Mouse (Mus musculus) heart, postnatal 0 days (tissue): Measurements from ENCODE around the gene A3galt2. TPM values are rescaled to one million over a fixed set of nuclear protein-coding genes. Genes with fewer than 3 reads are reported as not detected.

Experiments used
- ATAC-seq: fragments of 200-750 bp; cut with Nextera tagmentation; 2 replicates; pipeline ENCODE4 v1.8.0; 2017; ENCODE audit warnings: low read depth, moderate number of reproducible peaks, moderate library complexity; ENCODE audit not compliant: insufficient read depth
- DNase-seq: peaks from one replicate; pipeline ENCODE4 v3.0.0-alpha.2; 2016; ENCODE audit warnings: low spot score
- H3K27ac ChIP-seq: fragments of 300-500 bp; sonication (generic); 2 replicates; pipeline ENCODE4 v1.5.1; 2014; ENCODE audit warnings: low read depth, mild to moderate bottlenecking
- H3K27me3 ChIP-seq: fragments of 300-500 bp; sonication (generic); 2 replicates; pipeline ENCODE4 v1.6.1; 2014; ENCODE audit warnings: low read length, mixed read lengths; ENCODE audit not compliant: control insufficient read depth, insufficient read depth
- H3K36me3 ChIP-seq: fragments of 300-500 bp; sonication (generic); replicated peaks from 2 replicates; pipeline ENCODE4 v1.6.1; 2014; ENCODE audit warnings: low read length, mixed read lengths; ENCODE audit not compliant: control insufficient read depth, insufficient read depth
- H3K4me1 ChIP-seq: fragments of 300-500 bp; sonication (generic); 2 replicates; pipeline ENCODE4 v1.6.1; 2014; ENCODE audit warnings: antibody characterized with exemption; ENCODE audit not compliant: control insufficient read depth, insufficient read depth
- H3K4me2 ChIP-seq: fragments of 300-500 bp; sonication (generic); 2 replicates; pipeline ENCODE4 v1.6.1; 2014; ENCODE audit warnings: low read depth, mild to moderate bottlenecking, low read length, moderate library complexity
- H3K4me3 ChIP-seq: fragments of 300-500 bp; sonication (generic); 2 replicates; pipeline ENCODE4 v1.5.1; 2014; ENCODE audit warnings: low read depth, low read length
- H3K9ac ChIP-seq: fragments of 300-500 bp; sonication (generic); replicated peaks from 2 replicates; pipeline ENCODE4 v1.6.1; 2014; ENCODE audit warnings: low read depth, low read length, mixed read lengths
- H3K9me3 ChIP-seq: fragments of 300-500 bp; sonication (generic); replicated peaks from 2 replicates; pipeline ENCODE4 v1.6.1; 2016; ENCODE audit warnings: low read length; ENCODE audit not compliant: control insufficient read depth
- CTCF ChIP-seq: IDR thresholded peaks from 2 replicates; pipeline ENCODE4 v1.5.1; 2016; ENCODE audit warnings: antibody characterized with exemption, control low read depth, low read depth
- EP300 ChIP-seq: IDR thresholded peaks from 2 replicates; pipeline ENCODE4 v1.6.1; 2016; ENCODE audit warnings: antibody characterized with exemption, low read depth
- WGBS: fragments of 180-500 bp; shearing (Covaris S2); extraction: QIAGEN DNeasy Blood & Tissue Kit; methylation state at CpG from one replicate; pipeline ENCODE4 v1.1.7; 2014; 5-methylcytosine and 5-hydroxymethylcytosine counted together
- polyA plus RNA-seq: library from polyadenylated mRNA; unstranded; fragments of >200 nt; fragmentation: Nextera tagmentation; extraction: Ambion mirVana; gene quantifications from 2 replicates; pipeline ENCODE4 v1.2.1, GENCODE M21; 2015
- total RNA-seq: library from RNA; depleted of rRNA; stranded (reverse); fragments of >200 nt; gene quantifications from 2 replicates; pipeline ENCODE4 v1.2.3, GENCODE M21; 2014; ENCODE audit warnings: low replicate concordance; rRNA removed

A3galt2 gene
- total RNA-seq (not detected in 2 replicates), polyA plus RNA-seq (0.03 TPM in 1 of 2 replicates, not detected in the other)

DNA sequence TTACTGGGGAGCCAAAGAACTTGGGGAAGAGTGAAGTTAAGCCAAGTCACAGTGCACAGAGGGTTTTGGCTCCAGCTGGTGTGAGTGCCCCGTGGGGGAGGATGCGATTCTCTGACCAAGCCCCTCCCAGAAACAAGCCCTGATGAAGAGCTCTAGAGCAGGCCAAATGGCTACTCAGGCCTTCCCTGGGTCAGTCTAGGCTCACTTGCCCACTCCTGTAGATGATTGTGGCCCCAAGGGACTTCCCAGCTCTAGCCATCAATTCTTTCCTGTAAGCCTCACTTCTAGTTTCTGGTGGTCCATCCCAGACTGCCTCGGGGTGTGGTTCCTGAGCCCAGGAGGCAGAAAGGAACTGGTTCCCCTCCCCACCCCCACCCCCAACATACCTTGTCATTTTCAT is at the start of gene A3galt2:
TSS of gene A3galt2 (plus strand) at position 301 of the 400 bp plus-strand sequence.
- no peak for ATAC-seq
- H3K4me2 ChIP-seq: no peak within 1 kb of the TSS
- no peaks in the 10 kb centered on the region for H3K9me3 ChIP-seq
- no peak within 1 kb of the TSS for H3K4me3 ChIP-seq
- 51% methylated on average over 3 of the region's 3 CpGs for WGBS
- H3K36me3 ChIP-seq: peaks cover 43% of the 10 kb centered on the region
- DNase-seq: no peak
- TF ChIP-seq CTCF (no peak), EP300 (no peak)
- no peak within 1 kb of the TSS for H3K9ac ChIP-seq
- H3K4me1 ChIP-seq: peaks cover 9% of the 10 kb centered on the region; the same call in 1 of the 2 replicates
- no peak within 1 kb of the TSS for H3K27ac ChIP-seq
- H3K27me3 ChIP-seq: no peaks in the 10 kb centered on the region

DNA sequence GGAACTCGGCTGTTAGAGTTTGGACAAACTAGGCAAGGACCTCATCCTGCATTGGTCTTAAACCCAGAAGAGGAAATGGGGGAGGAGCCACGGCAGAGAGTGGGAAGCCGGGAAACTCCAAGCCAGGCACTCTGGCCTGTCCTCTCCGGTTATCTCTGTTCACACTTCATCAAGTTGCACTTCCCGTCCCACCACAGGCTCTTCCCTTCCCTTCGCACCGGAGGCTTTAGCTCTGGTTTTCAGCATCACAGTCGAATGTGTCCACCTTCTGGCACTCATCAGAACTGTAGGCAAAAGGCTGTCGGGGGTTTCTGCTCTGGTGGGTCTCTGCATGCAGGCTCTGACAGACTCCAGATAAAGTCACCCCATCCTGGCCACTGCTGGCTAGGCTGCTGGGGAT is 48.5 kb upstream of the A3galt2 start:
- no peak overlapping the region for H3K9ac ChIP-seq
- H3K27me3 ChIP-seq: peaks cover 38% of the 10 kb centered on the region
- H3K4me2 ChIP-seq: no peak overlapping the region
- no peaks in the 10 kb centered on the region for H3K9me3 ChIP-seq
- H3K4me1 ChIP-seq: no peaks in the 10 kb centered on the region
- DNase-seq (peak; percentile 83), ATAC-seq (peak; percentile 73)
- no peak overlapping the region for H3K27ac ChIP-seq
- no peak overlapping the region for H3K4me3 ChIP-seq
- TF ChIP-seq EP300 (no peak), CTCF (peak; percentile 64)
- H3K36me3 ChIP-seq: no peaks in the 10 kb centered on the region
- WGBS: 3% methylated on average over 9 of the region's 9 CpGs

DNA sequence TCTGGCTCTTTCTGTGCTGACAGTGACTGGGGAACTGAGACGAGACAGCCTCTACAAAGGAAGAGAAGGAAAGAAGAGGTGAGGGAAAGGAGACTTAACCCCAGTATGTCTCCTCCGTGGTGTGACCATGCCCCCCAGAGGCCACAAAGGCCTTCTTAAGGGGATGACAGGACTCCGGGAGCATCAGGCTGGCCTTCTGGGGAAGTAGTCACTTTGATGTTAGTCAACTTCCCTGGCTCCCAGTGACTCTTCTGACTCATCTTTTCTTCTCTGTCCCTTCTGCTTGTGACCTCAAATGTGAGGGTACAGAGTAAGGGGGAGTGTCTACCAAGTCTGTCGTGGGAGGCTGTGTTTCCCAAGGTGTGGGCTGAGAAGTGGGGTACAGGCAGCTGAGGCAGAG is 47.8 kb upstream of the A3galt2 start:
- Histone ChIP-seq H3K9me3 (no peaks in the 10 kb centered on the region), H3K4me2 (no peak overlapping the region), H3K9ac (no peak overlapping the region), H3K36me3 (no peaks in the 10 kb centered on the region), H3K4me3 (no peak overlapping the region), H3K27me3 (peaks cover 38% of the 10 kb centered on the region), H3K27ac (no peak overlapping the region), H3K4me1 (0 out of 2 replicates have a peak, but pooled peaks cover 3% of the 10 kb centered on the region)
- TF ChIP-seq EP300 (no peak), CTCF (no peak; the same call in 1 of the 2 replicates)
- WGBS: 44% methylated on average over 4 of the region's 4 CpGs
- ATAC-seq: no peak
- DNase-seq: no peak

DNA sequence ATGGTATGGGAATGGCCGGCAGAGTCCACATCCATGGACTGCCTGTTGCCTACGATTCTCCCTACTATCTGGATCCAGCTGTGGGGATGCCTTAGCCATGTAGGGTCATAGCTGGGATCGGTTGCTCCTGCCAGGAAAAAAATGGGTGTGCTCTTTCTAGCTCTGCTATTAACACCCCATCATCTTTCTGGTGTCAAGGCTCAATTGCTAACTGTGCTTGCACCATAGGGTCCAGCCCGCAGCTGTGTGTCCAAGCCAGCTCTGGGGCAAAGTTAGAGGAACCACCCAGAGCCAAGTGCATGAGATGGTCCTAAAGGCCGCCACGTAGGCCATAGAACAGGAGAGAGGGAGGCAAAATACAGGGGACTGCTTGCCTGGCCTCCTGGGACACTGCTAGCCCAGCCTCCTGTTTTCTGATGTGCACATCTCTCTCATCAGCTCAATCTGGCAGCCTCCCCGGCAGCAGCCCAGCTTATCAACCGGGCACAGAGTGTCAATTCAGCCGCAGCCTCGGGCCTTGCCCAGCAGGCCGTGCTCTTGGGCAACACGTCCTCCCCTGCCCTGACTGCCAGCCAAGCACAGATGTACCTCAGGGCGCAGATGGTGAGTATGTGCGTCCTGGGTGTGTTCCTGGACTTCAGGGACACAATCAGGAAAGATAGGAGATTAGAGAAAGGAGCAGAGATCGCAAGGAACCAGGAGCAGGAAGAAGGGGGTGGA is 45.9 kb upstream of the A3galt2 start:
- no peaks in the 10 kb centered on the region for H3K36me3 ChIP-seq
- peaks cover 35% of the 10 kb centered on the region for H3K27me3 ChIP-seq
- no peak overlapping the region for H3K9ac ChIP-seq
- TF ChIP-seq CTCF: no peak
- TF ChIP-seq EP300: no peak
- ATAC-seq (no peak), DNase-seq (no peak)
- H3K4me3 ChIP-seq: no peak overlapping the region
- H3K9me3 ChIP-seq: no peaks in the 10 kb centered on the region
- no peak overlapping the region for H3K27ac ChIP-seq
- no peak overlapping the region for H3K4me2 ChIP-seq
- 0 out of 2 replicates have a peak, but pooled peaks cover 3% of the 10 kb centered on the region for H3K4me1 ChIP-seq
- WGBS: 64% methylated on average over 15 of the region's 15 CpGs

GRCm38 (mm10) chr4:128709781-128710166 is 45.4 kb upstream of the A3galt2 start:
- H3K27ac ChIP-seq: no peak overlapping the region
- H3K4me3 ChIP-seq: no peak overlapping the region
- no peak overlapping the region for H3K9ac ChIP-seq
- no peaks in the 10 kb centered on the region for H3K36me3 ChIP-seq
- DNase-seq (no peak), ATAC-seq (no peak)
- no peak overlapping the region for H3K4me2 ChIP-seq
- TF ChIP-seq CTCF (no peak), EP300 (no peak)
- 0 out of 2 replicates have a peak, but pooled peaks cover 3% of the 10 kb centered on the region for H3K4me1 ChIP-seq
- WGBS: 90% methylated on average over 12 of the region's 12 CpGs
- peaks cover 34% of the 10 kb centered on the region for H3K27me3 ChIP-seq
- no peaks in the 10 kb centered on the region for H3K9me3 ChIP-seq

DNA sequence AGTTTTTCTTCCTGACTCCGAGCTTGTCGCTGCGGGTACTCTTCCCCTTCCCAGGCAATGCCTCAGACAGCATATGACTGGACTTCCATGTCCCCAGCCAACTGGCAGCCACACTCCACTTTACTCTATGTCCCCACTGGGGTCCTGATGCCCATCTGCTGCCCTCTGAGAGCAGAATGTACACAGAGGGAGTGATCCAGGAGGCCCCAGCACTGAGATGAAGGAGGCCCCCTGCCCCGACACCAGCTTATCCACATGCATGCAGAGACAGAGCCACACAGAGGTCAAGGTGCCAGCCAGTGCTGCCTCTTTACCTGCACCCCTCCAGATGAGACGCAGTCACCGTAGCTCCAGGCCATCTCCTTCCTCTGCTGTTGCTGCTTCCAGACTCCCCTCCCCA is 44.9 kb upstream of the A3galt2 start:
- Histone ChIP-seq H3K4me3 (no peak overlapping the region), H3K9me3 (no peaks in the 10 kb centered on the region), H3K4me2 (no peak overlapping the region), H3K27ac (no peak overlapping the region), H3K9ac (no peak overlapping the region), H3K27me3 (peaks cover 34% of the 10 kb centered on the region), H3K36me3 (no peaks in the 10 kb centered on the region), H3K4me1 (peaks cover 4% of the 10 kb centered on the region; the same call in 1 of the 2 replicates)
- WGBS: 90% methylated on average over 6 of the region's 6 CpGs
- no peak for DNase-seq
- ATAC-seq: no peak
- no peak for TF ChIP-seq EP300
- no peak for TF ChIP-seq CTCF
